Comparison of ENCODE assay signal across 9 mouse cellular contexts in the genomic region with DNA sequence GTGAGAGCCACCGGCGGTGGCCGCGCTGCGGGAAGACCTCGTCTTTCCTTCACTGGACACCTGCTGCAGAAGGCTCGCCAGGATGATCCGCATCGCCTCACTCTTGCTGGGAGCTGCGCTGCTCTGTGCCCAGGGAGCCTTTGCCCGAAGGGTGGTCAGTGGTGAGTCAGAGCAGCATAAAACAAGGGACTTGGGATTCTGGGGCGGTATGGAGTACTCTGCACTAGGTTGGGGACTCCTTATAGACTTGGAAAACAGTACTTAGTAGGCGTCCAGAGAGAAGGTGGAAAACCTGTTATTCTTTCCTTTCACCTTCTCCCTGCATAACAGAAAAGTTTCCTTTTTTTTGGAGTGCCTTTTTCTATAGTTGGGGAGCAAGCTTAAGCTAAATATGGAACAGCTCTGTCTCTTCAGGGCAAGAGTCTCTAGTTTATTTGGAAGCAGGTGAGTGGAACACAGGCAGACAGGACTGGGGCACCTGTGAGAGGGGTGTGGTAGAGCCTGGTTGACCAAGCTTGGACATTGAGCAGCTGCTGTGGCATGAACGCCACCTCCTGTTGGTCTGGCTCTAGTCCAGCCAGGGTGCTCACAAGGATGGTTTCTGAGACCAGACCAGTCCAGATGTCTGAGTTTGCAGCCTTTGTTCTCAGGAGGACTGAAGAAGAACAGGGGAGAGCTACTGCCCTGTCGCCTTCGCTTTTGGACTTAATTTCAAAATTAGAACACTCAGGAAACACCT. TPM values are rescaled to one million over a fixed set of nuclear protein-coding genes. Genes with fewer than 3 reads are reported as not detected.
A peak's percentile ranks its signal among the peaks of the same experiment; 100 is the strongest.
DNase-seq lines count a peak whose midpoint lies in the region; ATAC-seq and TF ChIP-seq lines count a peak whose summit lies in the region.
"Had no signal": no experiment of that assay in that cellular context is flagged by ENCODE, and none has a peak within 500 bp of the region (broad histone marks: within the 10 kb centered on the region; RNA-seq: fewer than 3 reads in every experiment).

No protein-coding gene starts in this region.

- intact Hi-C loops in left cerebral cortex, adult 2 months (cut with DNase I), result no loop called here

- TF ChIP-seq CTCF in left cerebral cortex, adult 2 months (IDR thresholded peaks at IDR 0.05), result no peak

- H3K27ac ChIP-seq in left cerebral cortex, adult 2 months, result no peak overlapping the region
- H3K27ac ChIP-seq in forebrain, embryonic 10.5 days, result peak overlapping the region; percentile 58; the same call in 1 of the 2 replicates
- H3K27ac ChIP-seq in limb, embryonic 10.5 days, result no peak overlapping the region
- peak overlapping the region; percentile 69 for H3K27ac ChIP-seq in neural tube, embryonic 15.5 days (replicated peaks)

- no peaks in the 10 kb centered on the region for H3K36me3 ChIP-seq in forebrain, embryonic 10.5 days (replicated peaks)
- H3K36me3 ChIP-seq in limb, embryonic 10.5 days, result no peaks in the 10 kb centered on the region
- H3K36me3 ChIP-seq in neural tube, embryonic 15.5 days, result no peaks in the 10 kb centered on the region

- peaks cover 13% of the 10 kb centered on the region for H3K4me1 ChIP-seq in forebrain, embryonic 10.5 days
- peaks cover 9% of the 10 kb centered on the region for H3K4me1 ChIP-seq in limb, embryonic 10.5 days
- peaks cover 15% of the 10 kb centered on the region for H3K4me1 ChIP-seq in neural tube, embryonic 15.5 days

- ATAC-seq in neural tube, embryonic 15.5 days (ENCODE audit: low FRiP score), result peak; percentile 73

- peak overlapping the region; percentile 76 for H3K9ac ChIP-seq in neural tube, embryonic 15.5 days (replicated peaks)

- H3K9me3 ChIP-seq in forebrain, embryonic 10.5 days, result no peaks in the 10 kb centered on the region
- H3K9me3 ChIP-seq in limb, embryonic 10.5 days (replicated peaks), result no peaks in the 10 kb centered on the region
- H3K9me3 ChIP-seq in neural tube, embryonic 15.5 days (replicated peaks), result no peaks in the 10 kb centered on the region

- WGBS in forebrain, embryonic 10.5 days, result 13% methylated on average over 16 of the region's 16 CpGs
- 13% methylated on average over 16 of the region's 16 CpGs for WGBS in limb, embryonic 10.5 days
- WGBS in neural tube, embryonic 15.5 days, result 12% methylated on average over 16 of the region's 16 CpGs

- H3K27me3 ChIP-seq in forebrain, embryonic 10.5 days (ENCODE audit: poor library complexity, severe bottlenecking), result peaks cover 17% of the 10 kb centered on the region
- peaks cover 15% of the 10 kb centered on the region for H3K27me3 ChIP-seq in limb, embryonic 10.5 days (ENCODE audit: low read depth, poor library complexity, severe bottlenecking)
- H3K27me3 ChIP-seq in neural tube, embryonic 15.5 days (replicated peaks), result 0 out of 2 replicates have a peak, but pooled peaks cover 3% of the 10 kb centered on the region

- peak overlapping the region; percentile 45 for H3K4me3 ChIP-seq in left cerebral cortex, adult 2 months
- H3K4me3 ChIP-seq in forebrain, embryonic 10.5 days, result peak overlapping the region; percentile 61
- peak overlapping the region; percentile 56 for H3K4me3 ChIP-seq in limb, embryonic 10.5 days
- peak overlapping the region; percentile 57 for H3K4me3 ChIP-seq in neural tube, embryonic 15.5 days (replicated peaks)
- H3K4me3 ChIP-seq: megakaryocyte, embryonic 14.5 days had no signal

- peak; percentile 7 to 10 for DNase-seq in left cerebral cortex, adult 2 months (ENCODE audit: extremely low spot score in 1 of 2, low spot score in 2 of 2)
- DNase-seq in left cerebral cortex, adult 11 months (ENCODE audit: low spot score), result no peak
- no peak for DNase-seq in forebrain, embryonic 10.5 days (ENCODE audit: extremely low spot score, low spot score)
- DNase-seq in limb, embryonic 10.5 days (ENCODE audit: low spot score), result peak; percentile 46
- DNase-seq in adrenal gland, adult (ENCODE audit: inconsistent age in 2 of 2, low spot score in 1 of 2), result no peak
- no peak for DNase-seq in adrenal gland, adult 2 months
- no peak for DNase-seq in adrenal gland, adult 8-10 months

- peak overlapping the region; percentile 88 for H3K4me2 ChIP-seq in neural tube, embryonic 15.5 days

RNA-seq across cellular contexts. Expression of gene Chodl, which starts 0.7 kb away (rescaled TPM):
- total RNA-seq in left cerebral cortex, adult 2 months (2021), result 1 to 10 TPM; 1.1 to 1.2 TPM
- polyA plus RNA-seq in forebrain, embryonic 10.5 days (2016; fragmentation: Nextera tagmentation; extraction: Ambion mirVana), result 0.57 and 0.73 TPM in 2 replicates
- polyA plus RNA-seq in limb, embryonic 10.5 days (2016; fragmentation: Nextera tagmentation; extraction: Ambion mirVana), result 0.35 TPM in 1 of 2 replicates, not detected in the other
- 47.6 and 51.1 TPM in 2 replicates for polyA plus RNA-seq in neural tube, embryonic 15.5 days (2015; fragmentation: Nextera tagmentation; extraction: Ambion mirVana)
- under 1 TPM; 0.66 to 0.69 TPM for total RNA-seq in adrenal gland, adult 2 months (2021)
- polyA plus RNA-seq in adrenal gland, adult 2 months (2012; rRNA removed), result 0.13 and 0.15 TPM in 2 replicates
- under 1 TPM; 0.18 to 0.58 (median 0.20) TPM for total RNA-seq in adrenal gland, adult 8-10 months (2022)

Comparison
In these comparisons a context has a peak if more than half of its experiments do, and no peak if none do; other contexts are left out.
1. DNase-seq: peak in left cerebral cortex, adult 2 months (2 of 2) and limb, embryonic 10.5 days (single experiment); none in left cerebral cortex, adult 11 months (single experiment), forebrain, embryonic 10.5 days (single experiment), adrenal gland, adult (0 of 2), adrenal gland, adult 2 months (single experiment) and adrenal gland, adult 8-10 months (single experiment).
2. H3K27ac ChIP-seq: peak in forebrain, embryonic 10.5 days (single experiment) and neural tube, embryonic 15.5 days (single experiment); none in left cerebral cortex, adult 2 months (single experiment) and limb, embryonic 10.5 days (single experiment).
3. RNA of gene Chodl, which starts 0.7 kb away (polyA plus RNA-seq): 47.6 to 51.1 TPM in neural tube, embryonic 15.5 days; 0.57 to 0.73 TPM in forebrain, embryonic 10.5 days, 0.35 TPM in limb, embryonic 10.5 days and 0.13 to 0.15 TPM in adrenal gland, adult 2 months; every median in the first group is over 10 times any median in the second.
4. Peak in every context shown above with its lines, with median percentiles within 50 percentile points of each other: H3K4me3 ChIP-seq.